Mouse (Mus musculus) hindbrain, embryonic 15.5 days (tissue): ENCODE measurements at regions not wholly inside any gene's neighbourhood (a gene's known extent, or its start where the extent isn't known, plus 50 kb on each side); places are given as distances from the start of the nearest gene placed in this dataset.

Experiments
- ATAC-seq: fragments of 200-750 bp; cut with Nextera tagmentation; 2 replicates; pipeline ENCODE4 v1.8.0; 2017; ENCODE audit warnings: low read depth, moderate number of reproducible peaks, moderate TSS enrichment; ENCODE audit not compliant: low FRiP score
- H3K27ac ChIP-seq: fragments of 300-500 bp; sonication (generic); replicated peaks from 2 replicates; pipeline ENCODE4 v1.5.1; 2015; ENCODE audit warnings: mild to moderate bottlenecking, inconsistent platforms
- H3K27me3 ChIP-seq: fragments of 300-500 bp; sonication (generic); 2 replicates; pipeline ENCODE4 v1.6.1; 2015; ENCODE audit warnings: control low read depth, inconsistent platforms
- H3K36me3 ChIP-seq: fragments of 300-500 bp; sonication (generic); 2 replicates; pipeline ENCODE4 v1.6.1; 2015; ENCODE audit warnings: control low read depth, inconsistent platforms
- H3K4me1 ChIP-seq: fragments of 300-500 bp; sonication (generic); replicated peaks from 2 replicates; pipeline ENCODE4 v1.6.1; 2015; ENCODE audit warnings: control low read depth, inconsistent platforms
- H3K4me2 ChIP-seq: fragments of 300-500 bp; sonication (generic); 2 replicates; pipeline ENCODE4 v1.6.1; 2015; ENCODE audit warnings: moderate library complexity, mild to moderate bottlenecking, inconsistent platforms
- H3K4me3 ChIP-seq: fragments of 300-500 bp; sonication (generic); 2 replicates; pipeline ENCODE4 v1.5.1; 2015; ENCODE audit warnings: mild to moderate bottlenecking, inconsistent platforms
- H3K9ac ChIP-seq: fragments of 300-500 bp; sonication (generic); 2 replicates; pipeline ENCODE4 v1.6.1; 2015; ENCODE audit warnings: inconsistent platforms
- H3K9me3 ChIP-seq: fragments of 300-500 bp; sonication (generic); 2 replicates; pipeline ENCODE4 v1.6.1; 2016; ENCODE audit warnings: control low read depth, inconsistent platforms
- WGBS: fragments of 180-500 bp; shearing (Covaris S2); methylation state at CpG from one replicate; pipeline ENCODE4 v1.1.7; 2015; 5-methylcytosine and 5-hydroxymethylcytosine counted together

DNA sequence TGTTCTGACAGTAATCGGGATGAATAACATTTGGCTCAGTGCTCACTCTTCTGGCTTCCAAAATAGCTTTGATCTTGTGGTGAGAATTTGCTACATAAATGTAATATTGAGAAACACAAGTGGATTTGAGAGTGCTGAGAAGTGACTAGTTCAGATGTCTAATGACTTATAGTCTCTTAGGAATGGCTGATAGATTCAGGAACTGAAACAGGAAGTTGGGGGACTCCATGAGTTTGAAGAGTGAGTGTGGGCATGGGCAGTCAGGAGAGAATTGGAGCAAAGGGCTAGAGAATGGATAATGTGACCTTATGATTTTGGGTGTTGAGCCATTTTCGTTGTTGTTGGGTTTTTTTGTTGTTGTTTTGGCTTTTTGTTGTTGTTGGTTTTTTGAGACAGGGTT, 70.9 kb upstream of the Cdkn2b start:
- WGBS, result 97% methylated on average over 2 of the region's 2 CpGs
- H3K4me3 ChIP-seq, result no peak overlapping the region

DNA sequence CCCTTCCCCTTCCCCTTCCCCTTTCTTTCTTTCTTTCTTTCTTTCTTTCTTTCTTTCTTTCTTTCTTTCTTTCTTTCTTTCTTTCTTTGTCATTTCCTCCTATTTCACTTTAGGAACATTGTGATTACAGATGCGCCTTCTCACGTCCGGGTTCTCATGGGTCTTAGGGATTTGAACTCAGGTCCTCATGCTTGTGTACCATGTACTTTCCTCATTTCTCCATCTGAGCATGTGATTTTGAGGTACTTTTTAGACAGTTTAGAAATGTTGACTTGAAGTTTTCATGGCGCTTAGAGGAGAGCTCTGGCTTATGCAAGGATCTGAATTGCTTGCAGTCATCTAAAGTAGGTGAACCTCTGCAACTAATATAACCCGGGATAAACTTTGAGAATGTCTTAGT, 70.2 kb upstream of the Cdkn2b start:
- Histone ChIP-seq H3K9me3 (no peaks in the 10 kb centered on the region), H3K27me3 (no peaks in the 10 kb centered on the region), H3K4me1 (no peaks in the 10 kb centered on the region), H3K4me3 (no peak overlapping the region), H3K9ac (no peak overlapping the region), H3K27ac (no peak overlapping the region), H3K36me3 (no peaks in the 10 kb centered on the region), H3K4me2 (no peak overlapping the region)
- ATAC-seq, result no peak
- 96% methylated on average over 5 of the region's 5 CpGs for WGBS

More for the DNA sequence above, 70.9 kb upstream of the Cdkn2b start:
- no peak for ATAC-seq
- Histone ChIP-seq H3K9me3 (no peaks in the 10 kb centered on the region), H3K4me2 (no peak overlapping the region), H3K27ac (no peak overlapping the region), H3K9ac (no peak overlapping the region), H3K36me3 (no peaks in the 10 kb centered on the region), H3K27me3 (no peaks in the 10 kb centered on the region), H3K4me1 (no peaks in the 10 kb centered on the region)

DNA sequence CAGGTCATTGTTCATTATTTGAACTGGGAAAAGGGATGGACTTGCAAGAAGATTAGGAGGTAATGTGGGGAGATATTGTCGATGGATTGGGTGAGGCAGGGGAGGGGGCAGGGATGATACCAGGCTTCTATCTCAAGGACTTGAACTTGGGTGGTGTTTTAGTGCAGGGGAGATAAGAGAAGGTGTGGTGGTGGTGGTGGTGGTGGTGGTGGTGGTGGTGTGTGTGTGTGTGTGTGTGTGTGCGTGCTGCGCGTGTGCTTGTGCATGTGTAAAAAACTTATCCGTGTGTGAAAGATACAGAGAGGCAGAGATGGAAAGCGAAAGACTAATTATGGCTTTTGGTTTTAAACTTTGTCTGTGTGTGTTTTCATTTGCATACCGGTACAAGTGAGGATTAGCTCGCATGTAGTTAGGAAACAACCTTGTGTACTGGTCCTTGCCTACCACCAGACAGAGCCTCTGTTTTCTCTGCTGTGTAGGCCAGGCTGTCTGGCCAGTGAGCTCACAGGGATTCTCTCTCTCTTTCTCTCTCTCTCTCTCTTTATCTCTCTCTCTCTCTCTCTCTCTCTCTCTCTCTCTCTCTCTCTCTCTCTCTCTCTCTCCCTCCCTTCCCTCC, 69.6 kb upstream of the Cdkn2b start:
- no peaks in the 10 kb centered on the region for H3K27me3 ChIP-seq
- H3K36me3 ChIP-seq, result no peaks in the 10 kb centered on the region
- 97% methylated on average over 8 of the region's 8 CpGs for WGBS

DNA sequence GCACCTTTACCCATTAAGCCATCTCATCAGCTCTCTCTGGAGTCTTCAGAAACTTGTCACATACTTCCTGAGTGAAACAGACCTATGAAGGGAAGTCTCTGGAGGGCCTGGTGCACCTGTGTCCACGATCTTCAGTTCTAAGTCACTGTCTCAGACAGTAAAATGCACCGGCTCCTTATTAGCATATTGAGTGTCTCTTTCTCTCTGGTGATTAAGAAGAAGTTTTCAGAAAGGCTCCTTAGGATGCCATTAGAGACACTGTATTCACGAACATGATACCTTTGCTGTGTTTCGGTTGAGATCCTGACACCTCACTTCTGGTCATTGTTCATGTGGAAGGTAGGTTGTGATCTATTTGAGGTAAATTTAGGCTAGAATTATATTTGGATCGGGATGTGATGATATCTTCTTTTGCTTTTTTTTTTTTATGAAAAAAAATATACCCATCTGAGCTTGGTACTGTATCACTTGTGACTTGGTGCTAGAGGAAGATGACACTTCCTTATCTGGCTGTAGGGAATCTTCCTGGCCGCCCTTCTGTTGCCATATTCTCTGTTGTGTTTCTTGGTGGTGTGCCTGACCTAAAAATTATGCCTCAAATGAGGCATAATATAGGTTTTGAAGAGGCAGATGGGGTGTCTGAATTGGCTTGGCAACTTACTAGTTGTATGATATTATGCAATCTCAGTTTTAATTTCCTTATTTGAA, 68.9 kb upstream of the Cdkn2b start:
- no peak for ATAC-seq
- Histone ChIP-seq H3K9ac (no peak overlapping the region), H3K27me3 (no peaks in the 10 kb centered on the region), H3K27ac (no peak overlapping the region), H3K4me3 (no peak overlapping the region), H3K4me1 (no peaks in the 10 kb centered on the region), H3K9me3 (no peaks in the 10 kb centered on the region), H3K36me3 (no peaks in the 10 kb centered on the region), H3K4me2 (no peak overlapping the region)
- WGBS, result 81% methylated on average over 6 of the region's 6 CpGs

More for the DNA sequence above, 69.6 kb upstream of the Cdkn2b start:
- H3K4me1 ChIP-seq, result no peaks in the 10 kb centered on the region
- H3K4me3 ChIP-seq, result no peak overlapping the region
- ATAC-seq, result no peak
- H3K27ac ChIP-seq, result no peak overlapping the region
- no peak overlapping the region for H3K4me2 ChIP-seq
- H3K9ac ChIP-seq, result no peak overlapping the region
- H3K9me3 ChIP-seq, result no peaks in the 10 kb centered on the region

DNA sequence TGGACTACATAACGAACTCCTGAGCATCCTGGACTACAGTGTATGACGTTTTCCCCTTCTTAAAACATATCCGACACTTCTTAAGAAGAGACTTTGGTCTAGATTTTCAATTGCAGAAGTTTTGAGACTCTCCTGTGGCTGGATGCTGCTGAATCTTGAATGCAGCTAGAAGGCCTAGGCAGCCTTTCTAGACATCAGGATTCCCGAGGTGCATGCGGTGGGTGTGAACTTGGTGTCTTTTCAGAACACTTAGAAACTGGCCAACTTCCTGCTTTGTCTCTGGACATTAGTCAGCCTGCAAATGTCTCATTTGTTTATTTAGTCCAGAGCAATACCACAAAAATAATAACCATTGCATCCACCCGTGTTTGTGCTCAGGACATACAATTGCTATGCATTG, 61.8 kb upstream of the Cdkn2b start:
- WGBS, result 87% methylated on average over 6 of the region's 6 CpGs
- H3K4me3 ChIP-seq, result no peak overlapping the region
- H3K27me3 ChIP-seq, result no peaks in the 10 kb centered on the region
- H3K4me2 ChIP-seq, result no peak overlapping the region
- no peaks in the 10 kb centered on the region for H3K36me3 ChIP-seq
- no peaks in the 10 kb centered on the region for H3K9me3 ChIP-seq
- H3K27ac ChIP-seq, result no peak overlapping the region
- H3K4me1 ChIP-seq, result no peaks in the 10 kb centered on the region
- ATAC-seq, result no peak
- H3K9ac ChIP-seq, result no peak overlapping the region

DNA sequence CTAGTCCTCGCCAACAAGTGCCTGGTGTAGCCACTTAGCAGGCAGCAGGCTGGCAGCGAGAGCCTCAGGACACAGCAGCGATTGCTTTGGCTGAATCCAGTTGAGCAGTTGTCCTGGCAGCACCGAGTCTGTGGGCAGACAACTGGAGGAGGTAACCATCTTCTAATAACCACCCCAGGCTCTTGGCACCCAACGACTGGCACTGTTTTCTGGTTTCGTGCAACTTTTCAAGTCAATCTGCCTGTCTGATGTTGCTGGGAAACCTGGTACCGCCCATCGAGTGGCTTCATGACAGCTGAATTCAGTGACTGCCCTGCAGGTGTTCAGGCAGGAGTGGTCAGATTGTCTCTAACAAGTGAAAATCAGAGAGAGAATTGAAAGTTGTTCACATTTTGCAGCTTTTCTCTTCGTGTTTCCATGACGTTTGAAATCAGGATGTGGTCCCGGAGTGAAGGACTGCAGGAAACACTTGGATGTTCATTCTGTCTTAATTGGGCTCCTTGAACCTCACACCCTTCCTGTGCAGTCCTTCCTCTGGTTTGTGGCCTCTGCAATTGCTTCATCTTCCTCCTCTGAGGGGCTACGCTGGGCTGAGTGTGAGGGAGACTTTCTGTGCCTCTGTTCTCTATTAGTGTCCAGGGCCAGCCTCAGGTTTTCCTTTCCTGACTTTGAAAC, 58.1 kb upstream of the Cdkn2b start:
- H3K9me3 ChIP-seq, result no peaks in the 10 kb centered on the region
- H3K4me1 ChIP-seq, result no peaks in the 10 kb centered on the region
- 70% methylated on average over 12 of the region's 12 CpGs for WGBS
- ATAC-seq, result no peak
- no peak overlapping the region for H3K4me3 ChIP-seq
- H3K4me2 ChIP-seq, result no peak overlapping the region
- H3K27me3 ChIP-seq, result no peaks in the 10 kb centered on the region
- no peaks in the 10 kb centered on the region for H3K36me3 ChIP-seq
- no peak overlapping the region for H3K9ac ChIP-seq
- H3K27ac ChIP-seq, result no peak overlapping the region

DNA sequence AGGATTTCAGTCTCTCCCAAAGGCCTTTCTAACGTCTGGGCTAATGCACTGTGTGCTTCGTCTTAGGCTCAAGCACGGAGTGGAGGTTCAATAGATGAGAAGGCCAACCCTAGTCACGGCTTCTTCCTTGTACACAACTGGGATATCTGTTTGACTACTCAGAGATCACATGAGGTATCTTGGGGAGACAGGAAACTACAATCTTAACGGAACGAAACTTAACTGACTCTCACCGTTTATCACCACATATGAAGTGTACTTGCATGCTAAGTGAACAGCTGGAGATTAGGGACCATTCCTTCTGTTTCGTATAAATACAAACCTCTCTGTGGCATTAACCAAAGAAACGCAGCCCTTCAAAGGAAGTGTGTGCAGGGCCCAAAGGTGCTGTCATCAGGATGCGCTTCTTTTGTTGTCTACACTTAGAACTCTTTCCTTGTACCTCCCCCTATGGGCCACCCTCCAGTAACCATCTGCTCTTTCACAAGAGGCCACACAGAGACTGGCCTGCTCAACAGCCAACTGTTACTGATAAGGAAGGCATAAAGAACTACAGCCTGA, 55.8 kb upstream of the Cdkn2b start:
- H3K4me2 ChIP-seq, result no peak overlapping the region
- H3K9me3 ChIP-seq, result no peaks in the 10 kb centered on the region
- H3K36me3 ChIP-seq, result no peaks in the 10 kb centered on the region
- no peaks in the 10 kb centered on the region for H3K4me1 ChIP-seq
- H3K27me3 ChIP-seq, result no peaks in the 10 kb centered on the region
- H3K27ac ChIP-seq, result no peak overlapping the region
- no peak overlapping the region for H3K4me3 ChIP-seq
- no peak overlapping the region for H3K9ac ChIP-seq
- ATAC-seq, result no peak
- WGBS, result 52% methylated on average over 10 of the region's 10 CpGs

DNA sequence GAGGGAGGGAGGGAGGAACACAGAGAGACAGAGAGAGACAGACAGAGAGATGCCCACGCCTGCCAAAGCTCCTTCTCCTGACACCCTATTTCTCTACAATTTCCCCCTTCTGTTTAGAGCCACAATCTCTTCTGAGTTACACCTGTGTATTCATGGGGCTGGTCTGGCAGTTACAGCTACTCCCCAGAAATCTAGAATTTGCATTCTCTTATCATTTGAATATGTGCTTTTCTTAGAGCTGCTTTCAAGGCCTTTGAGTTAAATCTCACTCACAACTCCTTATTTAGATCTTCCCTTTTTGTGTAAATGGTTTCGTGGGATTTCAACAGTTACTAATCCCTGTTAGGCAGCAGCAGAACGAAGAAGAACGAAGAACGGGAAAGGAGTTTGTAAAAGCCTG, 55.0 kb upstream of the Cdkn2b start:
- WGBS, result 44% methylated on average over 5 of the region's 5 CpGs
- H3K27me3 ChIP-seq, result no peaks in the 10 kb centered on the region
- H3K4me3 ChIP-seq, result no peak overlapping the region
- H3K9me3 ChIP-seq, result no peaks in the 10 kb centered on the region
- no peaks in the 10 kb centered on the region for H3K36me3 ChIP-seq
- ATAC-seq, result no peak
- no peak overlapping the region for H3K9ac ChIP-seq
- H3K27ac ChIP-seq, result no peak overlapping the region
- H3K4me1 ChIP-seq, result no peaks in the 10 kb centered on the region
- no peak overlapping the region for H3K4me2 ChIP-seq

DNA sequence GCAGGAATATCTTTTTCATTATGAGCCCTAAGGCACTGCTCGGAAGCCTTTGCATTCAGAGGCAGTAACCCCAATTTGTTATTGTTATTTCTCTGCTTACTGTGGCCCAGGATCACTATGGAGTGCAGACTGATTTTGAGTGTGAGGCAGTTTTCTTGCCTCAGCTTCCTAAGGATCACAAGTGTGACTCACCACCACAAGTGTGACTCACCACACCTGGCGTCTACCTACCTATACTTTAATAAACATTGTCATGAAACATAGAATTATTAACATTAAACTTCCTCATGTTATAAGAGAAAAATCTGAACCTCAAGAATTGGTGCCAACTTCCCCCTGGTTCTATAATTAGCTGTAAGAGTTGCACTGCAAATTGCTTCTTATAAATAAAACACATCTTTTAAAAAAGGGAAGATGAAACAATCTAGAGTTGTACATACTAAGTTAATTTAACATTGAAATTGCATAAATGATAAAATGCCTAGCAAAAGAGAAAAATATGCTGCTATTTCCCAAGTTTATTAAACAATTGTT, 52.4 kb upstream of the Cdkn2b start:
- WGBS, result 77% methylated on average over 2 of the region's 2 CpGs
- no peak for ATAC-seq
- H3K4me2 ChIP-seq, result no peak overlapping the region
- no peak overlapping the region for H3K4me3 ChIP-seq
- H3K9ac ChIP-seq, result no peak overlapping the region
- H3K36me3 ChIP-seq, result no peaks in the 10 kb centered on the region
- no peak overlapping the region for H3K27ac ChIP-seq
- no peaks in the 10 kb centered on the region for H3K9me3 ChIP-seq
- H3K4me1 ChIP-seq, result no peaks in the 10 kb centered on the region
- no peaks in the 10 kb centered on the region for H3K27me3 ChIP-seq

DNA sequence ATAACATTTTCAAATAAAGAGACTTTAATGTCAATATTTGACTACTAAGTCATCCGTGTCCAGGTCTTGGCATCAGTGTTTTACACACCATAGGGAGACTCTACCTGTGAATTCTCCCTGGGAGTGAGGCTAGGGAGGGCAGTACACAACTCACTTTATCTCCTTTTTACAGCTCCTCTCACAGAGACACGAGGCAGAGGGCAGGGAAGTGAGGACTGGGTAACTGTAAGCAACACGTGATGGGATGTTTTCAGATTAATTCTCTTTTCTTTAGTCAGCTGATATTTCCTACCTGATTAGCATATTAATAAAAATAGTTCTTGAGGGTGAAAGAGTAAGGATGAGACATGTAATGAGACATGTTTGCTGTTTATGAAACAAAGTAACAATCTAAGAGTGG, 51.8 kb upstream of the Cdkn2b start:
- Histone ChIP-seq H3K36me3 (no peaks in the 10 kb centered on the region), H3K27me3 (no peaks in the 10 kb centered on the region), H3K9me3 (no peaks in the 10 kb centered on the region), H3K4me2 (no peak overlapping the region), H3K4me3 (no peak overlapping the region), H3K27ac (no peak overlapping the region), H3K9ac (no peak overlapping the region), H3K4me1 (no peaks in the 10 kb centered on the region)
- WGBS, result 65% methylated on average over 3 of the region's 3 CpGs
- ATAC-seq, result no peak

DNA sequence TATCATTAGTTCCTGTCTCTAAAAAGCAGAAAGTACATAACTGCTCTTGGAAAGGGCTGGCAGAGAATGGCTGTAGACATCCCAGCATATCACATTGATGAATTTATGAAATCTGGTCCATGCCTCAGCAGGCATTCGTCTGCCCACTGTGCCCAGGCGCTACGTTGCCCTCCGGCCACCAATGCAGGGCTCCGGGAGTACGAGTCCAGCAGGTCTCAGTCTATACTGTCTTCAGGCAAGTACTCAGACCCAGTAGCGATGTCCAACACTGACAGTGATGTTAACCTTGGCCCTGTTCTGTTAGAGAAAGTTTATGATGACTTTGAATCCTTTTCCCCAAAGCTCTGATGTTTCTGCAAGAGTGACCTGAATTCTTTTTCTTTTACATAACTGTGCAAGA, 50.5 kb upstream of the Cdkn2b start:
- ATAC-seq, result no peak
- Histone ChIP-seq H3K36me3 (no peaks in the 10 kb centered on the region), H3K27me3 (no peaks in the 10 kb centered on the region), H3K4me1 (no peaks in the 10 kb centered on the region), H3K4me3 (no peak overlapping the region), H3K27ac (no peak overlapping the region), H3K4me2 (no peak overlapping the region), H3K9ac (no peak overlapping the region), H3K9me3 (no peaks in the 10 kb centered on the region)
- 91% methylated on average over 7 of the region's 7 CpGs for WGBS
